Mouse (Mus musculus) intestine, postnatal 0 days (tissue): ENCODE measurements around the gene Tcn2. TPM values are rescaled to one million over a fixed set of nuclear protein-coding genes. Genes with fewer than 3 reads are reported as not detected.
"Not testable (repeated sequence)": the region's sequence is repeated elsewhere in the genome, so short reads cannot be mapped to it uniquely, and the experiment has no call there.

Source experiments
- ATAC-seq: fragments of 200-750 bp; cut with Nextera tagmentation; 2 replicates; pipeline ENCODE4 v1.8.0; 2017; ENCODE audit warnings: mild to moderate bottlenecking, moderate TSS enrichment, moderate library complexity
- H3K27ac ChIP-seq: fragments of 300-500 bp; sonication (generic); 2 replicates; pipeline ENCODE4 v1.5.1; 2014; ENCODE audit warnings: mild to moderate bottlenecking, low read depth, low read length, moderate library complexity
- H3K27me3 ChIP-seq: fragments of 300-500 bp; sonication (generic); replicated peaks from 2 replicates; pipeline ENCODE4 v1.6.1; 2014; ENCODE audit warnings: low read length, mixed read lengths; ENCODE audit not compliant: control insufficient read depth, insufficient read depth
- H3K36me3 ChIP-seq: fragments of 300-500 bp; sonication (generic); 2 replicates; pipeline ENCODE4 v1.6.1; 2014; ENCODE audit warnings: mild to moderate bottlenecking, moderate library complexity; ENCODE audit not compliant: control insufficient read depth, insufficient read depth
- H3K4me1 ChIP-seq: fragments of 300-500 bp; sonication (generic); replicated peaks from 2 replicates; pipeline ENCODE4 v1.6.1; 2014; ENCODE audit warnings: antibody characterized with exemption, low read length, mixed read lengths; ENCODE audit not compliant: control insufficient read depth, insufficient read depth
- H3K4me2 ChIP-seq: fragments of 300-500 bp; sonication (generic); replicated peaks from 2 replicates; pipeline ENCODE4 v1.6.1; 2014; ENCODE audit warnings: low read depth, mild to moderate bottlenecking, moderate library complexity
- H3K4me3 ChIP-seq: fragments of 300-500 bp; sonication (generic); 2 replicates; pipeline ENCODE4 v1.5.1; 2014; ENCODE audit warnings: low read depth, low read length
- H3K9ac ChIP-seq: fragments of 300-500 bp; sonication (generic); 2 replicates; pipeline ENCODE4 v1.6.1; 2014; ENCODE audit warnings: mild to moderate bottlenecking, low read depth, low read length
- H3K9me3 ChIP-seq: fragments of 300-500 bp; sonication (generic); 2 replicates; pipeline ENCODE4 v1.6.1; 2016; ENCODE audit warnings: mixed run types; ENCODE audit not compliant: control insufficient read depth
- CTCF ChIP-seq: sonication (generic); IDR thresholded peaks from 2 replicates; pipeline ENCODE4 v1.5.1; 2016; ENCODE audit warnings: low read depth, mild to moderate bottlenecking, control low read depth, antibody characterized with exemption, moderate library complexity
- WGBS: fragments of 180-500 bp; shearing (Covaris S2); extraction: QIAGEN DNeasy Blood & Tissue Kit; methylation state at CpG from one replicate; pipeline ENCODE4 v1.1.7; 2014; 5-methylcytosine and 5-hydroxymethylcytosine counted together
- polyA plus RNA-seq: library from polyadenylated mRNA; unstranded; fragments of >200 nt; fragmentation: Nextera tagmentation; extraction: Ambion mirVana; gene quantifications from 2 replicates; pipeline ENCODE4 v1.2.1, GENCODE M21; 2015

Tcn2 gene
- polyA plus RNA-seq, 1 experiment from 2014 or later: 283 TPM

GRCm38 (mm10) chr11:3912100-3912874 lies 19.7 kb downstream of the Tcn2 start:
- peaks cover 13% of the 10 kb centered on the region; the same call in 1 of the 2 replicates for H3K27me3 ChIP-seq
- H3K4me2 ChIP-seq: peak overlapping the region; percentile 81
- H3K4me3 ChIP-seq: peak overlapping the region; percentile 52
- WGBS: 40% methylated on average over 19 of the region's 19 CpGs
- peaks cover 15% of the 10 kb centered on the region; the same call in 1 of the 2 replicates for H3K4me1 ChIP-seq
- H3K9me3 ChIP-seq: no peaks in the 10 kb centered on the region
- H3K27ac ChIP-seq: no peak overlapping the region
- H3K9ac ChIP-seq: peak overlapping the region; percentile 31; the same call in 1 of the 2 replicates
- no peak for TF ChIP-seq CTCF
- ATAC-seq: no peak
- H3K36me3 ChIP-seq: peaks cover 6% of the 10 kb centered on the region

GRCm38 (mm10) chr11:3911440-3911839 lies 20.5 kb downstream of the Tcn2 start:
- H3K27ac ChIP-seq, H3K4me3 ChIP-seq, H3K36me3 ChIP-seq, H3K9me3 ChIP-seq, H3K4me2 ChIP-seq, ATAC-seq, H3K9ac ChIP-seq: not testable (repeated sequence)
- peaks cover 13% of the 10 kb centered on the region; the same call in 1 of the 2 replicates for H3K27me3 ChIP-seq
- peaks cover 15% of the 10 kb centered on the region; the same call in 1 of the 2 replicates for H3K4me1 ChIP-seq
- WGBS: 90% methylated on average over 6 of the region's 6 CpGs

- Histone ChIP-seq H3K9ac (no peak overlapping the region), H3K36me3 (no peaks in the 10 kb centered on the region), H3K9me3 (no peaks in the 10 kb centered on the region), H3K4me1 (peaks cover 15% of the 10 kb centered on the region; the same call in 1 of the 2 replicates), H3K4me2 (no peak overlapping the region; the same call in 1 of the 2 replicates), H3K27me3 (peaks cover 13% of the 10 kb centered on the region; the same call in 1 of the 2 replicates), H3K4me3 (no peak overlapping the region), H3K27ac (no peak overlapping the region)
- TF ChIP-seq CTCF: peak; percentile 19; the same call in 1 of the 2 replicates
- ATAC-seq: no peak
- 77% methylated on average over 5 of the region's 5 CpGs for WGBS
Observed at GRCm38 (mm10) chr11:3910513-3911310, 21.2 kb downstream of the Tcn2 start.

GRCm38 (mm10) chr11:3909236-3909635 lies 22.7 kb downstream of the Tcn2 start:
- Histone ChIP-seq H3K36me3 (no peaks in the 10 kb centered on the region), H3K27me3 (peaks cover 13% of the 10 kb centered on the region; the same call in 1 of the 2 replicates), H3K9ac (no peak overlapping the region), H3K4me2 (no peak overlapping the region), H3K4me3 (no peak overlapping the region), H3K9me3 (no peaks in the 10 kb centered on the region), H3K4me1 (peaks cover 11% of the 10 kb centered on the region; the same call in 1 of the 2 replicates), H3K27ac (no peak overlapping the region)
- ATAC-seq: no peak
- TF ChIP-seq CTCF: no peak
- WGBS: 95% methylated on average over 4 of the region's 4 CpGs

- H3K36me3 ChIP-seq: no peaks in the 10 kb centered on the region
Observed at GRCm38 (mm10) chr11:3905446-3905845, 26.5 kb downstream of the Tcn2 start.

GRCm38 (mm10) chr11:3904673-3905072 lies 27.3 kb downstream of the Tcn2 start:
- ATAC-seq: no peak
- Histone ChIP-seq H3K4me1 (no peaks in the 10 kb centered on the region), H3K36me3 (no peaks in the 10 kb centered on the region), H3K9me3 (no peaks in the 10 kb centered on the region), H3K27ac (no peak overlapping the region), H3K4me3 (no peak overlapping the region), H3K27me3 (no peaks in the 10 kb centered on the region), H3K4me2 (no peak overlapping the region), H3K9ac (no peak overlapping the region)
- WGBS: 67% methylated on average over 6 of the region's 6 CpGs
- TF ChIP-seq CTCF: no peak

More at GRCm38 (mm10) chr11:3905446-3905845, 26.5 kb downstream of the Tcn2 start:
- no peaks in the 10 kb centered on the region for H3K9me3 ChIP-seq
- H3K9ac ChIP-seq: no peak overlapping the region
- no peaks in the 10 kb centered on the region for H3K4me1 ChIP-seq
- H3K27me3 ChIP-seq: no peaks in the 10 kb centered on the region
- ATAC-seq: no peak
- WGBS: 77% methylated on average over 1 of the region's 1 CpGs
- H3K4me2 ChIP-seq: no peak overlapping the region
- H3K27ac ChIP-seq: no peak overlapping the region
- H3K4me3 ChIP-seq: no peak overlapping the region
- TF ChIP-seq CTCF: no peak
